Mouse (Mus musculus) thymus, adult 2 months (tissue): ENCODE measurements around the gene 1700024P04Rik.
"Not testable (repeated sequence)": the region's sequence is repeated elsewhere in the genome, so short reads cannot be mapped to it uniquely, and the experiment has no call there.

ENCODE experiments used
- CTCF ChIP-seq: fragments of 200-500 bp; IDR thresholded peaks from 2 replicates; pipeline ENCODE4 v1.5.1; 2012; ENCODE audit warnings: mild to moderate bottlenecking, control low read depth, low read length, moderate library complexity, borderline replicate concordance; ENCODE audit not compliant: control insufficient read depth, poor library complexity, insufficient read depth; ENCODE audit errors: extremely low read depth
- POLR2A ChIP-seq: fragments of 200-500 bp; IDR thresholded peaks from 2 replicates; pipeline ENCODE4 v1.6.1; 2012; ENCODE audit warnings: mild to moderate bottlenecking, low read length, control low read depth, moderate library complexity; ENCODE audit not compliant: control insufficient read depth, poor library complexity, insufficient read depth; ENCODE audit errors: extremely low read depth

- TF ChIP-seq CTCF, POLR2A: not testable (repeated sequence)
Measured at GRCm38 (mm10) chr13:99001652-99002051, 17.3 kb upstream of the 1700024P04Rik start.
